Mouse (Mus musculus) splenic B cell, adult 2 months (primary cell): ENCODE data around the gene Aldh8a1.
"Not testable (repeated sequence)": the region's sequence is repeated elsewhere in the genome, so short reads cannot be mapped to it uniquely, and the experiment has no call there.

Source experiments
- DNase-seq: peaks from one replicate; pipeline ENCODE4 v3.0.0-alpha.2; 2011; ENCODE audit warnings: low read depth, low spot score
- H3K27me3 ChIP-seq: 2 replicates; pipeline ENCODE4 v1.6.1; 2012; ENCODE audit warnings: mild to moderate bottlenecking, low read length, moderate library complexity, mixed read lengths; ENCODE audit not compliant: control insufficient read depth, poor library complexity, insufficient read depth, severe bottlenecking
- H3K36me3 ChIP-seq: 2 replicates; pipeline ENCODE4 v1.6.1; 2012; ENCODE audit warnings: mild to moderate bottlenecking, low read length, moderate library complexity, mixed read lengths; ENCODE audit not compliant: control insufficient read depth, poor library complexity, insufficient read depth, severe bottlenecking

Gene Aldh8a1

GRCm38 (mm10) chr10:21390440-21390839, 13.3 kb downstream of the Aldh8a1 start:
- Histone ChIP-seq H3K27me3 (no peaks in the 10 kb centered on the region), H3K36me3 (no peaks in the 10 kb centered on the region)
- DNase-seq, result no peak

- DNase-seq, result no peak
- Histone ChIP-seq H3K27me3 (no peaks in the 10 kb centered on the region), H3K36me3 (no peaks in the 10 kb centered on the region)
Measured at GRCm38 (mm10) chr10:21391286-21391685, 14.2 kb downstream of the Aldh8a1 start.

- Histone ChIP-seq H3K27me3 (no peaks in the 10 kb centered on the region), H3K36me3 (no peaks in the 10 kb centered on the region)
- DNase-seq, result no peak
Measured at GRCm38 (mm10) chr10:21393390-21393789, 16.3 kb downstream of the Aldh8a1 start.

GRCm38 (mm10) chr10:21395426-21396139, 18.5 kb downstream of the Aldh8a1 start:
- H3K36me3 ChIP-seq, result no peaks in the 10 kb centered on the region
- DNase-seq, result peak; percentile 4
- H3K27me3 ChIP-seq, result no peaks in the 10 kb centered on the region

GRCm38 (mm10) chr10:21398873-21399425, 21.9 kb downstream of the Aldh8a1 start:
- DNase-seq, H3K36me3 ChIP-seq, H3K27me3 ChIP-seq: not testable (repeated sequence)

GRCm38 (mm10) chr10:21399622-21400021, 22.5 kb downstream of the Aldh8a1 start:
- Histone ChIP-seq H3K27me3 (no peaks in the 10 kb centered on the region), H3K36me3 (no peaks in the 10 kb centered on the region)
- DNase-seq, result no peak

- no peaks in the 10 kb centered on the region for H3K27me3 ChIP-seq
- H3K36me3 ChIP-seq, result no peaks in the 10 kb centered on the region
- DNase-seq, result no peak
Measured at GRCm38 (mm10) chr10:21400031-21400430, 22.9 kb downstream of the Aldh8a1 start.

GRCm38 (mm10) chr10:21400453-21400852, 23.4 kb downstream of the Aldh8a1 start:
- H3K36me3 ChIP-seq, result no peaks in the 10 kb centered on the region
- DNase-seq, result no peak
- no peaks in the 10 kb centered on the region for H3K27me3 ChIP-seq

- Histone ChIP-seq H3K27me3 (no peaks in the 10 kb centered on the region), H3K36me3 (no peaks in the 10 kb centered on the region)
- DNase-seq, result no peak
Measured at GRCm38 (mm10) chr10:21401259-21401658, 24.2 kb downstream of the Aldh8a1 start.

GRCm38 (mm10) chr10:21404822-21405221, 27.7 kb downstream of the Aldh8a1 start:
- Histone ChIP-seq H3K27me3 (no peaks in the 10 kb centered on the region), H3K36me3 (no peaks in the 10 kb centered on the region)
- no peak for DNase-seq

- H3K36me3 ChIP-seq, result no peaks in the 10 kb centered on the region
- DNase-seq, result no peak
- H3K27me3 ChIP-seq, result no peaks in the 10 kb centered on the region
Measured at GRCm38 (mm10) chr10:21405707-21406534, 28.8 kb downstream of the Aldh8a1 start.

- DNase-seq, result no peak
- H3K36me3 ChIP-seq, result no peaks in the 10 kb centered on the region
- H3K27me3 ChIP-seq, result no peaks in the 10 kb centered on the region
Measured at GRCm38 (mm10) chr10:21410711-21411110, 33.6 kb downstream of the Aldh8a1 start.

- Histone ChIP-seq H3K27me3 (no peaks in the 10 kb centered on the region), H3K36me3 (no peaks in the 10 kb centered on the region)
- DNase-seq, result no peak
Measured at GRCm38 (mm10) chr10:21411621-21412205, 34.6 kb downstream of the Aldh8a1 start.

GRCm38 (mm10) chr10:21415031-21415430, 37.9 kb downstream of the Aldh8a1 start:
- no peak for DNase-seq
- no peaks in the 10 kb centered on the region for H3K36me3 ChIP-seq
- no peaks in the 10 kb centered on the region for H3K27me3 ChIP-seq

GRCm38 (mm10) chr10:21416184-21416583, 39.1 kb downstream of the Aldh8a1 start:
- H3K27me3 ChIP-seq, result no peaks in the 10 kb centered on the region
- no peaks in the 10 kb centered on the region for H3K36me3 ChIP-seq
- DNase-seq, result no peak
